ENCODE assay signal across 8 mouse cellular contexts in genomic region chr10:43467659-43468058, GRCm38 (mm10). TPM values are rescaled to one million over a fixed set of nuclear protein-coding genes. Genes with fewer than 3 reads are reported as not detected.
DNase-seq lines count a peak whose midpoint lies in the region; ATAC-seq and TF ChIP-seq lines count a peak whose summit lies in the region.

No protein-coding gene starts in this region.

- 36% methylated on average over 13 of the region's 13 CpGs for WGBS in lung, embryonic 16.5 days
- 32% methylated on average over 13 of the region's 13 CpGs for WGBS in intestine, postnatal 0 days

- H3K27me3 ChIP-seq in lung, embryonic 16.5 days (ENCODE audit: control insufficient read depth, insufficient read depth, low read depth, low read length), result no peaks in the 10 kb centered on the region
- no peaks in the 10 kb centered on the region for H3K27me3 ChIP-seq in intestine, postnatal 0 days (replicated peaks; ENCODE audit: control insufficient read depth, insufficient read depth, low read length)

- no peak overlapping the region for H3K9ac ChIP-seq in lung, embryonic 16.5 days (ENCODE audit: low read length)
- no peak overlapping the region for H3K9ac ChIP-seq in intestine, postnatal 0 days (ENCODE audit: low read depth, low read length)

- no peak for TF ChIP-seq CTCF in intestine, postnatal 0 days (IDR thresholded peaks at IDR 0.05; ENCODE audit: low read depth)

- peak; percentile 19 for DNase-seq in adrenal gland, postnatal 14 days
- no peak for DNase-seq in adrenal gland, adult 8-10 months
- no peak for DNase-seq in lung, postnatal 36 days
- DNase-seq in Muller cell, postnatal 12 days (ENCODE audit: inconsistent ontology term), result no peak
- no peak for DNase-seq in urinary bladder, postnatal 10 days (ENCODE audit: low spot score)

- no peak overlapping the region for H3K4me3 ChIP-seq in lung, embryonic 16.5 days (ENCODE audit: low read length)
- H3K4me3 ChIP-seq in intestine, postnatal 0 days (ENCODE audit: low read depth, low read length), result no peak overlapping the region

- peak overlapping the region; percentile 27; the same call in 1 of the 2 replicates for H3K4me2 ChIP-seq in lung, embryonic 16.5 days (ENCODE audit: low read depth, low read length)
- H3K4me2 ChIP-seq in intestine, postnatal 0 days (replicated peaks; ENCODE audit: low read depth), result peak overlapping the region; percentile 24; the same call in 1 of the 2 replicates

- no peak for ATAC-seq in lung, embryonic 16.5 days (ENCODE audit: low read depth)
- ATAC-seq in intestine, postnatal 0 days, result no peak
- ATAC-seq in neutrophil, adult 5-6 weeks (ENCODE audit: extremely low read depth, insufficient number of reproducible peaks, low FRiP score, poor library complexity, severe bottlenecking), result 0 out of 2 replicates have a peak, but pooled peaks have one; percentile 19

- no peaks in the 10 kb centered on the region for H3K36me3 ChIP-seq in lung, embryonic 16.5 days (ENCODE audit: control insufficient read depth, insufficient read depth, low read length)
- H3K36me3 ChIP-seq in intestine, postnatal 0 days (ENCODE audit: control insufficient read depth, insufficient read depth), result no peaks in the 10 kb centered on the region

- H3K27ac ChIP-seq in lung, embryonic 16.5 days (ENCODE audit: low read length), result no peak overlapping the region
- H3K27ac ChIP-seq in intestine, postnatal 0 days (ENCODE audit: low read depth, low read length), result no peak overlapping the region

- H3K9me3 ChIP-seq in lung, embryonic 16.5 days (ENCODE audit: control insufficient read depth, low read length), result no peaks in the 10 kb centered on the region
- H3K9me3 ChIP-seq in intestine, postnatal 0 days (ENCODE audit: control insufficient read depth), result no peaks in the 10 kb centered on the region

- H3K4me1 ChIP-seq in lung, embryonic 16.5 days (replicated peaks; ENCODE audit: control insufficient read depth, insufficient read depth, low read length), result peaks cover 3% of the 10 kb centered on the region; the same call in 1 of the 2 replicates
- 0 out of 2 replicates have a peak, but pooled peaks cover 6% of the 10 kb centered on the region for H3K4me1 ChIP-seq in intestine, postnatal 0 days (replicated peaks; ENCODE audit: control insufficient read depth, insufficient read depth, low read length)

RNA-seq across cellular contexts. Expression of gene Bend3, which starts 11.0 kb away (rescaled TPM):
- total RNA-seq in adrenal gland, postnatal 14 days (2021), result 7.0 and 7.2 TPM in 2 replicates
- total RNA-seq in adrenal gland, adult 8-10 months (2022), result 1 to 10 TPM; 6.1 to 6.9 (median 6.4) TPM
- polyA plus RNA-seq in lung, embryonic 16.5 days (2015; fragmentation: Nextera tagmentation; extraction: Ambion mirVana), result 1.7 and 2.3 TPM in 2 replicates
- 0.86 and 0.98 TPM in 2 replicates for polyA plus RNA-seq in intestine, postnatal 0 days (2015; fragmentation: Nextera tagmentation; extraction: Ambion mirVana)
- 1.4 and 2.2 TPM in 2 replicates for total RNA-seq in neutrophil, adult 5-6 weeks (2017)

RNA-seq across cellular contexts. Expression of gene Gm9803, which starts 56.2 kb away (rescaled TPM):
- 19.7 and 21.9 TPM in 2 replicates for total RNA-seq in adrenal gland, postnatal 14 days (2021)
- 10 to 100 TPM in 1 of 4 experiments, 1 to 10 TPM in 1, not detected in 2; 9.1 to 17.3 TPM for total RNA-seq in adrenal gland, adult 8-10 months (2022)
- polyA plus RNA-seq in lung, embryonic 16.5 days (2015; fragmentation: Nextera tagmentation; extraction: Ambion mirVana), result 12.5 and 25.4 TPM in 2 replicates
- 13.2 and 14.8 TPM in 2 replicates for polyA plus RNA-seq in intestine, postnatal 0 days (2015; fragmentation: Nextera tagmentation; extraction: Ambion mirVana)
- total RNA-seq in neutrophil, adult 5-6 weeks (2017), result 1.4 TPM in 1 of 2 replicates, not detected in the other
